Mouse (Mus musculus) ZHBTc4 (cell line): ENCODE measurements around the gene Arap1.
A peak's percentile ranks its signal among the peaks of the same experiment; 100 is the strongest.

Source experiments
- DNase-seq: peaks from one replicate; pipeline ENCODE4 v3.0.0-alpha.2; 2011; ENCODE audit warnings: low read depth, low spot score

Arap1 gene

GRCm38 (mm10) chr7:101327263-101327662 lies 20.6 kb upstream of the Arap1 start:
- DNase-seq, result no peak

- DNase-seq, result no peak
These were observed 20.1 kb upstream of the Arap1 start for GRCm38 (mm10) chr7:101327786-101328185.

GRCm38 (mm10) chr7:101328621-101329158 lies 19.2 kb upstream of the Arap1 start:
- no peak for DNase-seq

- DNase-seq, result no peak
These were observed 18.3 kb upstream of the Arap1 start for GRCm38 (mm10) chr7:101329606-101330005.

GRCm38 (mm10) chr7:101330074-101330840 lies 17.6 kb upstream of the Arap1 start:
- DNase-seq, result no peak

- no peak for DNase-seq
These were observed 17.1 kb upstream of the Arap1 start for GRCm38 (mm10) chr7:101330841-101331173.

- no peak for DNase-seq
These were observed 15.6 kb upstream of the Arap1 start for GRCm38 (mm10) chr7:101332045-101332831.

GRCm38 (mm10) chr7:101335228-101335627 lies 12.6 kb upstream of the Arap1 start:
- no peak for DNase-seq

GRCm38 (mm10) chr7:101336686-101337085 lies 11.2 kb upstream of the Arap1 start:
- DNase-seq, result no peak

GRCm38 (mm10) chr7:101337401-101337800 lies 10.5 kb upstream of the Arap1 start:
- no peak for DNase-seq

GRCm38 (mm10) chr7:101341405-101341804 lies 6.5 kb upstream of the Arap1 start:
- no peak for DNase-seq

GRCm38 (mm10) chr7:101343135-101343534 lies 4.7 kb upstream of the Arap1 start:
- DNase-seq, result no peak

GRCm38 (mm10) chr7:101344892-101345291 lies 3.0 kb upstream of the Arap1 start:
- no peak for DNase-seq

GRCm38 (mm10) chr7:101346991-101347390 lies 876 bp upstream of the Arap1 start:
- no peak for DNase-seq

GRCm38 (mm10) chr7:101348312-101348711 lies 445 bp downstream of the Arap1 start:
- DNase-seq, result no peak

- no peak for DNase-seq
These were observed 2.0 kb downstream of the Arap1 start for GRCm38 (mm10) chr7:101349861-101350260.

- no peak for DNase-seq
These were observed 4.5 kb downstream of the Arap1 start for GRCm38 (mm10) chr7:101352404-101352803.

- DNase-seq, result peak; percentile 19
These were observed 6.6 kb downstream of the Arap1 start for GRCm38 (mm10) chr7:101354423-101354822.

- DNase-seq, result no peak
These were observed 7.8 kb downstream of the Arap1 start for GRCm38 (mm10) chr7:101355551-101356100.

- no peak for DNase-seq
These were observed 9.0 kb downstream of the Arap1 start for GRCm38 (mm10) chr7:101356868-101357267.

- DNase-seq, result no peak
These were observed 12.5 kb downstream of the Arap1 start for GRCm38 (mm10) chr7:101360406-101360805.

GRCm38 (mm10) chr7:101361021-101361420 lies 13.2 kb downstream of the Arap1 start:
- DNase-seq, result no peak
